Mouse (Mus musculus) heart, postnatal 10 days (tissue): ENCODE results near the gene Spp1. TPM values are rescaled to one million over a fixed set of nuclear protein-coding genes. Genes with fewer than 3 reads are reported as not detected.

Experiments
- DNase-seq, 2 experiments: peaks; one replicate each; pipeline ENCODE4 v3.0.0; 2021
- intact Hi-C: fragments of 180-260 bp; cut with DNase I; formaldehyde crosslinking; loops from one replicate; pipeline ENCODE4 v1.15.1; 2025
- total RNA-seq, 2 experiments: library from RNA; stranded (reverse); gene quantifications; 2 replicates each; pipeline ENCODE4 v1.2.3; 2021

The Spp1 gene
- total RNA-seq, 2 experiments from 2014 or later = 0.17 TPM; not detected in 1

- intact Hi-C loops = no loop called here
- no peak for DNase-seq
Measured at GRCm38 (mm10) chr5:104480367-104480766, 45.4 kb downstream of the Spp1 start.

DNA sequence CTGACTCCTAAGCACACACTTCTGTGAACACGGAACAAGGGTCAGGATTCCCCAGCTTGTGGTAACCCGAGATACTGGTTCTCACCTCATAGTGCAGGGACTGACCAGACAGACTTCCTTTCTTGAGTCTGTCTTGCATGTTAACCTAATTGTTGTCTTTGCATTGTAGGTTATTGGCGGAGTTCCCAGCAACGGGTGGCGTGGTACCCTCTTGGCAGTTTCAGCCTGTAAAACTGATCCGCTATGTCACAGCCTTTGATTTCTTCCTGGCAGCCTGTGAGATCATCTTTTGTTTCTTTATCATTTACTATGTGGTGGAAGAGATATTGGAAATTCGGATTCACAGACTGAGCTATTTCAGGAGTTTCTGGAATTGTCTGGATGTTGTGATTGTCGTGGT, 47.9 kb downstream of the Spp1 start:
- intact Hi-C loops = no loop called here
- DNase-seq = no peak

Other genes starting within 250 kb of the Spp1 start
- gene Dmp1, start 232.5 kb upstream of the Spp1 start, total RNA-seq = not detected
- not detected for gene Ibsp, start 135.9 kb upstream of the Spp1 start, total RNA-seq
- gene Mepe, start 109.8 kb upstream of the Spp1 start, total RNA-seq = not detected
- gene Pkd2, start 24.3 kb downstream of the Spp1 start, total RNA-seq = 10 to 100 TPM; 35.3 to 35.9 TPM
- 1 to 10 TPM; 7.0 to 7.4 TPM for gene BC005561, start 73.2 kb downstream of the Spp1 start, total RNA-seq